Mouse (Mus musculus): ENCODE data around the gene Il34.

Il34 gene

GRCm38 (mm10) chr8:110775316-110775715, 30.4 kb downstream of the Il34 start:
- no peak for DNase-seq

GRCm38 (mm10) chr8:110774725-110775124, 31.0 kb downstream of the Il34 start:
- no peak for DNase-seq

DNA sequence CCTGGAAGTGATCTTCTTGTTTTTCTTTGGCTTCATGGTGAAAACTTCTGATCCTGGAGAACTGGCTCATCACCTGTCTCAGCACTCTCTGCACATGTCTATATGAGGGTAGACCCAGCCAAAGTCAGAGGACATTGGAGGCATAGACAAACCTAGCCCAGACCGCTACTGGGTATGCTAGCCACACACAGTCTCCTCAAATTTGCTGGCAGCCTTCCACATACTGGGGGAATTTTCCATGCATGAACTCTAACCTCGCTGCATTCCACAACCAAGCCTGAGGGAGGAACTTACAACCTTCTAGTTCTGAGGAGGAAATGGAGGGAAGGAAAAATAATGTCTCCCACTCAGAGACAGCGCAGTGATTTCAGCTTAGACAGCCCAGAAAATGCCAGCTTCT, 31.7 kb downstream of the Il34 start:
- DNase-seq: no peak

GRCm38 (mm10) chr8:110772452-110772851, 33.3 kb downstream of the Il34 start:
- DNase-seq: no peak

DNA sequence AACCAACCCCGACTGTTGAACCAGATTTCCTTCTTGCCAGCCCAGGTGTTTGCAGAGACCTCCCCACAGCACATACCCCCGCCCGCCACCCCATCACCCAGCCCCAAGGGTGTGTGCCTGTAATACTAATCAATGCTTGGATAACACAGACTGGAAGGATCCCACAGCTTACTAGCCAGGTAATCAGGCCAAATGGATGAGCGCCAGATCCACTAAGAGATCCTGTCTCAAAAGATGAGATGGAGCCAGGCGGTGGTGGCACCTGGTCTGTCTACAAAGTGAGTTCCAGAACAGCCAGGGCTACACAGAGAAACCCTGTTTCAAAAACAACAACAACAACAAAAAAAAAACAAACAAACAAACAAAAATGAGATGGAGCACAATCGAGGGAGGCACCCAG, 38.5 kb downstream of the Il34 start:
- no peak for DNase-seq

DNA sequence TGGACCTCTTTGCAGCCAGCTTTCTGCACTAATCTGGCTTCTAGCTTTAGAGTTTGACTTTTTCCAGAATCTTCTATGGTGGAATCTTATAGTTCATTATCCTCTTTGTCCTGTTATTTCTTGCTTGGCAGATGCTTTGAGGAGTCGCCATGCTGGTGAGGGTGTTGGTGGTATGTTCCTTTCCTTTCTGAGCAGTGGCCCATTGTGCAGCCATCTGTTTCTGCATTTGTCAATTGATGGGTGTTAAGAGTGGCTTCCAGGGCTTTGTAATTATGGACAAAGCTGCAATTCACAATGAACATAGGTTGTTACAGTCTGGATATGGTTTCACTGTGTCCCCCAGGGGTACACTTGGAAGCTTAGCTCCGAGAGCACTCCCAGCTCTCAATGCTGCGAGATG, 41.1 kb downstream of the Il34 start:
- DNase-seq: no peak

GRCm38 (mm10) chr8:110761988-110762387, 43.7 kb downstream of the Il34 start:
- DNase-seq: peak; percentile 16

DNA sequence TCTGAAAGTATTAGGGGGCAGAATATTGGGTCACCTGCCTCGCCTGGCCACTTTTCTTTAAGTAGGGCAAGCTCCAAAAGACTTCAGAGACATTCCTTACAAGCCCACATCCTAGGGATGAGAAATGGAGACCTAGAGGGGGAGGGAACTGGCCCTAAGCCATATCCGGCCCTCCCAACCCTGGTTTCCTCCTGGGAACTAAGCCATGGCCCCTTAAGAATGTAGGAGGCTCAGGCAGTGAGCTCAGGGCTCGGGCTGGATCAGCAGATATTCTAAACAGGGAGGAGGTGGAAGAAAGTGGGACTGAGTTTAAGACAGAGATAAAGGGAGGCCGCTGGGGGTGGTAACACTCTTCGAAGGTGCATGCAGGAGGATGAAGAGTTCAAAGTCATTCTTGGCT, 44.5 kb downstream of the Il34 start:
- DNase-seq: no peak

GRCm38 (mm10) chr8:110760280-110760940, 45.3 kb downstream of the Il34 start:
- no peak for DNase-seq

GRCm38 (mm10) chr8:110756196-110756595, 49.5 kb downstream of the Il34 start:
- no peak for DNase-seq

DNA sequence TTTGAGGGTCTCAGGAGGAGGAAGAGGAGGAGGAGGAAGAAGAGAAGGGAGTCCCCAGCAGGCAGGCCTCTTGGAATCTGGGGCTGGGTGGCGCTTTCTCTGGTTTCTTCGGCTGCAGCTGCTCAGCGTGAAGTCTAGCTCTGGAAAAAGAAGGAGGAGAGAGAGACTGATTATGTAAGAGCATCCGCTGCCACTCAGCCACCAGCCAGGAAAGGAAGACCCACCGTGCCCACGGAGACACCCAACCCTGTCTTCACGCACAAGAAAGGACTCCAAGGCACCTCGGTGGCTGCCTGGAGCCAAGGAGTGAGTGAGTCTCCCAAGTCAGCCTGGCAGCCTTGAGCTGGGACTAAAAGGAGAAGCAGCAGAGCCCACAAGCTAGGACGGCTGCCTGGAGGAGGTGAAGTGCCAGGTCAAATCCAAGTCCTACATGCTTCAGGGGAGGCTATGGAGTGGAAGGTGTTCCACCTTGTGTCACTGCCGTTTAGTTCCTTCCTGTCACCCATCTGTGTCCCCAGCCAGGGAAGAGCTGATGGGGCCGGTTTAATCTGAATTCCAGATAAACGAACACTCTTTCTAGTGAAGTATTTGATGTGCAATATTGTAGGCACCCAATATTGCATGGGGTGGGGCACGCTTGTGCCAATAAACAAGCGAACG, 50.1 kb downstream of the Il34 start:
- DNase-seq: no peak

DNA sequence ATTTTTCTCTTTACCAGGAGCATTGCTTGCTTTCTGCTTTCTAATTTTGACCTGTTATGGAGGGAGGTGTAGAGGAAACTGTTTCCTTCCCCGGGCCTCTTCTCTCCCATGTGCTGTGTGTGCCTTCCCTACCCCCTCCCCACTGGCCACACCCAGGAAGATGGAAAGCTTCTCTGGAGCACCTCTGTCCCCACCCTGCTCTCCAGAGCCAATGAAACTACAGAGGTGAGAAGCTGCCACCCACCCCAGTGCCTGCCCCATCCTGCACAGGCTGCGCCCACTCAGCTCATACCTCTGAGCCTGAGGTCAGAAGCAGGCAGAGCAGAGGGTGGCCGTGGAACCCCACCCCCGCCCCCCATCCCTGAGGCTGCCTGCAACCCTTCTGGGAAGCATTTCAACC, 51.0 kb downstream of the Il34 start:
- no peak for DNase-seq

- no peak for DNase-seq
These were observed 54.2 kb downstream of the Il34 start for GRCm38 (mm10) chr8:110751490-110751889.

DNA sequence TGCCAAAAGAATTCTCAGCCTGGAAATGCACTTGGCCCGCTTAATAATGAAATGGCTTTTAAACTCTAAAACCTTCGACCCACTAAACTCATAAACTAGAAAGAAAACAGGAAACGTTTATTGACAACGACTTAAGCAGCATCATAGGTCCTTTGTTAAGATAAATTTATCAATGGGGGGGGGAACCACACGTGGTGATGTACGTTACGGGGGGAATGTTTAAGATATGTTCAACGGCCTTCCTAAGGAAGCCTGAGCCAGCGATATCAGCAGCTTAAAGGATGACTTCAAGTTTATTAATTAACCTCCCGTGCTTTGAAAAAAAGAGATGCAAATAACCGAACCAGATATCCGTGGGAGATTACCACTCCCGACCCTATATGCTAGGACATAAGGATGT, 55.5 kb downstream of the Il34 start:
- no peak for DNase-seq

- peak; percentile 75 for DNase-seq
These were observed 56.1 kb downstream of the Il34 start for GRCm38 (mm10) chr8:110749500-110750170.

GRCm38 (mm10) chr8:110746661-110747060, 59.1 kb downstream of the Il34 start:
- DNase-seq: no peak

DNA sequence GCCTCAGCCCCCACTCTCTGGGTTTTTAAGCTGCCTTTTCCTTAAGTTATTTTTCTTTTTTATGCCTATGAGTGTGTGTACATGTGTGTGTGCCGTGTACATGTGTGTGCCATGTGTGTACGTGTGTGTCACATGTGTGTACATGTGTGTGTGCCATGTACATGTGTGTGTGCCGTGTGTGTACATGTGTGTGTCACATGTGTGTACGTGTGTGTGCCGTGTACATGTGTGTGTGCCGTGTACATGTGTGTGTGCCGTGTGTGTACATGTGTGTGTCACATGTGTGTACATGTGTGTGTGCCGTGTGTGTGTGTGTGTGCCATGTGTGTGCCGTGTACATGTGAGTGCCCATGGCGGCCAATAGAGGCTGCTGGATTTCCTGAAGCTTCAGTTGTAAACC, 60.6 kb downstream of the Il34 start:
- DNase-seq: no peak

DNA sequence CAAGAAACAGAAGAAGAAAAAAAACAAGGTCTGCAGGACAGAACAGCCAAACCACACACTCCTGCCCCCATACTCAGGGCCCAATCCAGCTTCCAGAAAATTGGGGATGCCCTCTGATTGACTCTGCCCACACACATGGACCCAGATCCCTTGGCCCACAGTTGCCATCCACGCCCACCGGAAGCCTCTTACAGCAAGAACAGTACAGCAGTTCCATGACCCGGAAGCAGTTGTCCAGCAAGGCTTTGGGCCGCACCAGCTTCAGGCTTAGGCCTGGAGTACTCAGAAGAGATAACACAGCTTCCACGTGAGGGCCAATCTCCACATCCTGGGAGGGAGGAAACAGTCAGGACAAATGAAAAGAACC, 63.3 kb downstream of the Il34 start:
- no peak for DNase-seq

- no peak for DNase-seq
These were observed 63.8 kb downstream of the Il34 start for GRCm38 (mm10) chr8:110741816-110742451.

DNA sequence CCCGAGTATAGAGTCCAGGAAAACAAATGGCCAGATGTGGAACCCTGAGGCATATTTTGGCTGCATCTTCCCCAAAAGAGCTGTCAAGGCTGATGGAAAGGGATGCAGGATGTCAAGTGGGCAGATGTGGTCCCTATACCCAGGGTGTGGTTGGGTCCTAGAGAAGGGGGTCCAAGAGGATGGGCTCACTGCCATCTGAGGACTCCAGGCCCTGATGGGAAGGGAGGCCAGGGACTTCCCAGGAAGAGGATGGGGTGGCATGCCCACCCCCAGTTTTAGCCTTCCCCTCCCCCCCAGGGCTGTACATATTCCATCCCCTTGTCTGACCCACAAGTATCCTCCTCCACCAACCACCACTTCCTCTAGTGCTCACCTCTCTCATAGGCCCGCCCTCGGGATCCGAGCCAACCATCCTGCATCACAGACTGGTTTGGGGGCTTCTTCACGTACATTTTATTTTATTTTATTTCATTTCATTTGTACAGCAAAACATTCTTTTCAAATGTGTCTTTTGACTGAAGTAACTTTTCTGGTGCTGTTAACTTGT, 65.0 kb downstream of the Il34 start:
- DNase-seq: no peak

DNA sequence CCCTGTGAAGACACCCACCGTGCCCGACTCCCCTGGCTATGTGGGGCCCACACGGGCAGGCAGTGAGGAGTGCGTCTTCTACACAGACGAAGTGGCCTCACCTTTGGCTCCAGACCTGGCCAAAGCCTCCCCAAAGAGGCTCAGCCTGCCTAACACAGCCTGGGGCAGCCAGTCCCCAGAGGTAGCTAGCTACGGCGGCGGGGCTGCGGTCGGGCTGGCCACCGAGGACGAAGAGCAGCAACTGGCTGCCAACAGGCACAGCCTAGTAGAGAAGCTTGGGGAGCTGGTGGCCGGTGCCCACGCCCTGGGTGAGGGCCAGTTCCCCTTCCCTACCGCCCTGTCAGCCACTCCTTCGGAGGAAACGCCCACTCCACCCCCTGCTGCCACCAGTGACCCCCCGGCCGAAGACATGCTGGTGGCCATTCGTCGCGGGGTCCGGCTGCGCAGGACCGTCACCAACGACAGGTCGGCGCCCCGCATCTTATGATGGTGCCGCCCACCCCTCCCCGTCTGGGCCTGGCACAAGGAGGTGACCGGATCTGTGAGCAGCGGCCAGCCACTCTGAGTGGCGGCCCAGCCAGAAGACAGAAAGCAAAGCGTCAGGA, 67.0 kb downstream of the Il34 start:
- no peak for DNase-seq

DNA sequence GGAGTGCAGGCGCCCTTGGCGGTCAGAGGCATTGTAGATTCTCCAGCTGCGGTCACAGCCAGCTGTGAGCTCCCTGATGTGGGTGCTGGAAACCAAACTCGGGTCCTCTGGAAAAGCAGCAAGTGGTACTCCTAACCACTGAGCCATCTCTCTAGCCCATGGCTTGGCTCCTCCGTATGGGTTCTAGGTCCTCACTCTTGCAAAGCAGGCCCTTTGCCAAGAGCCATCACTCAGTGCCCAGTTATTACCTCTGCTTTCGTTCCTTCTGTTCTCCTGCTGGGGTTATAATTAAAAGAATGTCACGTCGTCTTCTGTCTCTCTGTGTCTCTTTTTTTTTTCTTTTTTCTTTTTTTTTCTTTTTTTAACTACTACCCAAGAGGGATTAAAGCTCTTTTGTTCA, 72.7 kb downstream of the Il34 start:
- no peak for DNase-seq

DNA sequence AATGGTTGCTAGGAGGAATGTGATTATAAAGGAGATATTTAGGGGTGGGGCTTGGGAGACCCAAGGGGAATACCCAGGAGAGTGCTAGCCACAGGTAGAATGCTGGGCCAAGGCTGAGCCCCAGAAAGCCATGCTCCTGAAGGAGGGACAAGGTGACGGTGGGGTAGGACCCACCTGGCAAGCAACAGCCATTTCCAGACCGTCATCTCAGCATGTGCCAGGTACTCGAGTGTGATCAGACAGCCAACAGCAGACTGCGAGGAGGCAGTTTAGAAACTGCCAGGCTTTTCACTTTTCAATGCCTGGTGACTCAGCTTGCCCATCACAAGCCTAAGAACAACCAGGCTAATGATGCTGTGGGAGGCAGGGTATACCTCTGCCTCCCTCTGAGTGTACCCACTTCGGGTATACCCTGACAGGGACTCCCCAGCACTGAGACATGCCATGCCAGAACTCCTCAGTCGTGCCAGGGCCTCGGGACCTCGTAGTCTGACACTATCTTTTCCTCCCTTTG, 74.3 kb downstream of the Il34 start:
- no peak for DNase-seq
